Mouse (Mus musculus): Measurements from ENCODE around the gene Slc7a6os. TPM values are rescaled to one million over a fixed set of nuclear protein-coding genes. Genes with fewer than 3 reads are reported as not detected.

Slc7a6os gene
- polyA plus RNA-seq, 1 experiment: 42.0 TPM

DNA sequence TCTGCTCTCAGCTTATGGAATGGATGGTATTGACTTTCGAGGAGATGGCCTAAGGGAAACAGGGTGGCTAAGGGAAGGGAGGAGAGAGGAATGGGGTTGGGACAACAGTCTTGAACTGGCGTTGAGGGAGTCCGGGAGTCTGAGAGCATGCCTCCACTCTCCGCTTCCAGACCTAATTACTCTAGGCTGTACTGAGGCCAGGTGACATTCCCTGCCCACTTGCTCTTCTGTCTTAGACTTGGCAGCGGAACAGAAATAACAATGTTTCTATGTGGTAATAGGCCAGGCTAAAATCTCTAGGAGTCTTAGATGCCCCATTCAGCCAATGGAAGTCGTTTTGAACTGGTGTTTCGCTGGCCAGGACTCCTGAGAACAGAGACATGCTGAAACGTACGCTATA is 59.7 kb downstream of the Slc7a6os start:
- no peak for DNase-seq (ENCODE audit: low read depth)
- TF ChIP-seq CTCF (IDR thresholded peaks at IDR 0.05; ENCODE audit: borderline replicate concordance, extremely low read depth, insufficient read depth, insufficient read length) (no peak), POLR2A (IDR thresholded peaks at IDR 0.05; ENCODE audit: borderline replicate concordance, extremely low read depth, insufficient read depth, insufficient read length, poor library complexity, severe bottlenecking) (no peak)

Other genes with a start within 250 kb of the Slc7a6os start
- gene Slc12a4, start 244.8 kb downstream of the Slc7a6os start, polyA plus RNA-seq (2012; rRNA removed): 15.2 and 17.0 TPM in 2 replicates
- gene Dpep3, start 231.5 kb downstream of the Slc7a6os start, polyA plus RNA-seq (2012; rRNA removed): not detected in 2 replicates
- gene Dus2, start 219.6 kb downstream of the Slc7a6os start, polyA plus RNA-seq (2012; rRNA removed): 22.9 and 24.4 TPM in 2 replicates
- gene Dpep2nb, start 205.0 kb downstream of the Slc7a6os start, polyA plus RNA-seq (2012; rRNA removed): not detected in 2 replicates
- 16.5 and 17.8 TPM in 2 replicates for gene Ddx28, start 199.1 kb downstream of the Slc7a6os start, polyA plus RNA-seq (2012; rRNA removed)
- gene Nfatc3, start 152.1 kb downstream of the Slc7a6os start, polyA plus RNA-seq (2012; rRNA removed): 11.1 and 13.1 TPM in 2 replicates
- 1.3 and 1.5 TPM in 2 replicates for gene Esrp2, start 74.0 kb downstream of the Slc7a6os start, polyA plus RNA-seq (2012; rRNA removed)
- 12.7 and 16.1 TPM in 2 replicates for gene Pla2g15, start 60.5 kb downstream of the Slc7a6os start, polyA plus RNA-seq (2012; rRNA removed)
- gene Slc7a6, start 42.1 kb downstream of the Slc7a6os start, polyA plus RNA-seq (2012; rRNA removed): 56.7 and 65.4 TPM in 2 replicates
- gene Prmt7, start within 50 bp of the Slc7a6os start, polyA plus RNA-seq (2012; rRNA removed): 44.9 and 47.7 TPM in 2 replicates
- gene Smpd3, start 127.1 kb upstream of the Slc7a6os start, polyA plus RNA-seq (2012; rRNA removed): 29.2 and 52.3 TPM in 2 replicates
- 32.1 and 34.0 TPM in 2 replicates for gene Zfp90, start 204.4 kb upstream of the Slc7a6os start, polyA plus RNA-seq (2012; rRNA removed)